Mouse (Mus musculus) CH12.LX (cell line): ENCODE data around the gene Gm17545. TPM values are rescaled to one million over a fixed set of nuclear protein-coding genes. Genes with fewer than 3 reads are reported as not detected.
A peak's percentile ranks its signal among the peaks of the same experiment; 100 is the strongest.

Experiments used
- DNase-seq: peaks from one replicate; pipeline ENCODE4 v3.0.0-alpha.2; 2013; ENCODE audit errors: extremely low read depth
- H3K27ac ChIP-seq: 2 replicates; pipeline ENCODE4 v1.5.1; 2012; ENCODE audit warnings: low read depth, mild to moderate bottlenecking, control low read depth, moderate library complexity; ENCODE audit not compliant: insufficient read depth
- H3K27me3 ChIP-seq: replicated peaks from 2 replicates; pipeline ENCODE3; 2012; ENCODE audit warnings: inconsistent platforms
- H3K36me3 ChIP-seq, 2 experiments: replicated peaks in 1 of 2; 2 replicates each; pipeline versions ENCODE3 to v1.6.1; 2012; ENCODE audit warnings: inconsistent platforms in 1 of 2, low read length in 1 of 2, mild to moderate bottlenecking in 1 of 2, mixed read lengths in 1 of 2, moderate library complexity in 1 of 2; ENCODE audit not compliant: control insufficient read depth in 1 of 2, insufficient read depth in 1 of 2
- H3K4me1 ChIP-seq, 2 experiments: 2 replicates each; pipeline ENCODE4 v1.6.1; 2012; ENCODE audit warnings: inconsistent platforms in 1 of 2, moderate library complexity in 1 of 2; ENCODE audit not compliant: insufficient read depth in 2 of 2, control insufficient read depth in 1 of 2
- H3K4me2 ChIP-seq: 2 replicates; pipeline ENCODE4 v1.6.1; 2012; ENCODE audit warnings: low read depth, mild to moderate bottlenecking, control low read depth; ENCODE audit not compliant: poor library complexity, insufficient read depth, severe bottlenecking
- H3K4me3 ChIP-seq, 3 experiments: fragments of 150-350 bp in 1 of 3; sonication (generic) in 1 of 3; replicated peaks in 1 of 3; 2 replicates each; pipeline versions ENCODE3 to v1.5.1; 2011 to 2012; ENCODE audit warnings: low read depth in 2 of 3, low read length in 2 of 3, mild to moderate bottlenecking in 2 of 3, moderate library complexity in 2 of 3, control low read depth in 1 of 3, improper control_type of control experiment in 1 of 3, inconsistent platforms in 1 of 3, mixed read lengths in 1 of 3; ENCODE audit not compliant: poor library complexity in 1 of 3
- H3K79me2 ChIP-seq: replicated peaks from 2 replicates; pipeline ENCODE4 v1.6.1; 2012; ENCODE audit warnings: mild to moderate bottlenecking, moderate library complexity; ENCODE audit not compliant: control insufficient read depth, poor library complexity, insufficient read depth, severe bottlenecking; ENCODE audit errors: extremely low read depth
- H3K9ac ChIP-seq: 2 replicates; pipeline ENCODE4 v1.6.1; 2012; ENCODE audit warnings: low read depth, mild to moderate bottlenecking, control low read depth, moderate library complexity; ENCODE audit not compliant: insufficient read depth
- H3K9me3 ChIP-seq: replicated peaks from 2 replicates; pipeline ENCODE3; 2012; ENCODE audit warnings: low read length, inconsistent platforms, mixed read lengths
- CHD1 ChIP-seq: IDR thresholded peaks from 2 replicates; pipeline ENCODE4 v1.6.1; 2012; ENCODE audit warnings: low read depth, low read length, improper control_type of control experiment, inconsistent platforms
- CTCF ChIP-seq, 2 experiments: IDR thresholded peaks in 1 of 2; conservative IDR thresholded peaks in 1 of 2; 2 replicates each; pipeline ENCODE4 v1.5.1; 2011 to 2012; ENCODE audit warnings: low read depth in 2 of 2, low read length in 2 of 2, improper control_type of control experiment in 1 of 2, inconsistent platforms in 1 of 2, mild to moderate bottlenecking in 1 of 2, moderate library complexity in 1 of 2
- EP300 ChIP-seq: IDR thresholded peaks from 2 replicates; pipeline ENCODE4 v1.6.1; 2011; ENCODE audit warnings: low read length, improper control_type of control experiment
- ETS1 ChIP-seq: conservative IDR thresholded peaks from 2 replicates; pipeline ENCODE4 v1.6.1; 2012; ENCODE audit warnings: low read depth, mild to moderate bottlenecking, inconsistent platforms, low read length, improper control_type of control experiment, moderate library complexity
- IRF4 ChIP-seq: IDR thresholded peaks from 2 replicates; pipeline ENCODE4 v1.6.1; 2014; ENCODE audit warnings: low read depth, mild to moderate bottlenecking, inconsistent platforms, low read length, improper control_type of control experiment
- KAT2A ChIP-seq: IDR thresholded peaks from 2 replicates; pipeline ENCODE4 v1.6.1; 2012; ENCODE audit warnings: low read length, improper control_type of control experiment, inconsistent platforms; ENCODE audit not compliant: insufficient replicate concordance
- MEF2A ChIP-seq: IDR thresholded peaks from 2 replicates; pipeline ENCODE4 v1.6.1; 2014; ENCODE audit warnings: low read depth, mild to moderate bottlenecking, inconsistent platforms, low read length, improper control_type of control experiment, borderline replicate concordance
- NELFE ChIP-seq: IDR thresholded peaks from 2 replicates; pipeline ENCODE4 v1.6.1; 2011; ENCODE audit warnings: low read depth, low read length, improper control_type of control experiment
- POLR2AphosphoS2 ChIP-seq: IDR thresholded peaks from 2 replicates; pipeline ENCODE4 v1.6.1; 2011; ENCODE audit warnings: low read depth, low read length, improper control_type of control experiment
- RAD21 ChIP-seq: IDR thresholded peaks from 2 replicates; pipeline ENCODE4 v1.6.1; 2011; ENCODE audit warnings: low read depth, mild to moderate bottlenecking, low read length, improper control_type of control experiment, moderate library complexity
- ZNF384 ChIP-seq: IDR thresholded peaks from 2 replicates; pipeline ENCODE4 v1.6.1; 2012; ENCODE audit warnings: low read depth, low read length, improper control_type of control experiment, inconsistent platforms
- dilution Hi-C: fragments of 300-500 bp; cut with MboI; formaldehyde crosslinking; loops from 2 replicates; pipeline ENCODE4 v1.14.3; 2020; ENCODE audit warnings: low sequenced_read_pairs; ENCODE audit not compliant: extremely low pct_unique_long_range_greater_than_20kb, extremely low pct_ligation_motif_present
- in situ Hi-C: fragments of 300-500 bp; cut with MboI; formaldehyde crosslinking; loops from 3 replicates; pipeline ENCODE4 v1.14.3; 2019; ENCODE audit warnings: low sequenced_read_pairs, low pct_ligation_motif_present, low pct_unique_long_range_greater_than_20kb, mixed read lengths
- polyA plus RNA-seq: library from polyadenylated mRNA; unstranded; fragments of >175 nt; gene quantifications from 2 replicates; pipeline ENCODE4 v1.2.1, GENCODE M21; 2012; ENCODE audit warnings: low read depth; ENCODE audit not compliant: insufficient read length
- total RNA-seq, 2 experiments: library from RNA; depleted of rRNA; stranded (reverse); fragments of 300-350 nt in 1 of 2; fragments of >200 nt in 1 of 2; gene quantifications; 2 replicates each; pipeline ENCODE4 v1.2.3; 2012 to 2014

Gm17545 gene
- total and polyA plus RNA-seq, 3 experiments, result not detected

DNA sequence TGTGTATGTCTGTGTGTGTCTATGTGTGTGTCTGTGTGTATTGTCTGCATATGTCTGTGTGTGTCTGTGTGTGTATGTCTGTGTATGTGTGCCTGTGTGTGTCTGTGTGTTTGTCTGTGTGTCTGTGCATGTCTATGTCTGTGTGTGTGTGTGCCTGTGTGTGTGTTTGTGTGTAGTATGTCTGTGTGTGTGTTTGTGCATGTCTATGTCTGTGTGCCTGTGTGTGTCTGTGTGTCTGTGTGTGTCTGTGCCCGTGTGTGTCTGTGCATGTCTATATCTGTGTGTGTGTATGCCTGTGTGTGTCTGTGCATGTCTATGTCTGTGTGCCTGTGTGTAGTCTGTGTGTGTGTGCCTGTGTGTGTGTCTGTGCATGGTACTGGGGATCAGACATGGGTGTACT is 9.0 kb upstream of the Gm17545 start:
- in situ Hi-C loops (no loop called here), dilution Hi-C loops (no loop called here)
- Histone ChIP-seq H3K4me2 (no peak overlapping the region), H3K9ac (no peak overlapping the region), H3K27ac (no peak overlapping the region), H3K4me1 (peaks cover 7 to 11% of the 10 kb centered on the region in 2 experiments; a peak in 3 of 4 replicates), H3K4me3 (no peak overlapping the region), H3K9me3 (no peaks in the 10 kb centered on the region), H3K27me3 (no peaks in the 10 kb centered on the region), H3K36me3 (peaks cover 26 to 55% of the 10 kb centered on the region in 2 experiments), H3K79me2 (no peaks in the 10 kb centered on the region)
- no peak for DNase-seq
- no peak for TF ChIP-seq EP300
- no peak for TF ChIP-seq RAD21

- Histone ChIP-seq H3K9ac (no peak overlapping the region), H3K4me1 (peaks cover 7 to 11% of the 10 kb centered on the region in 2 experiments; a peak in 3 of 4 replicates), H3K4me3 (no peak overlapping the region), H3K27ac (no peak overlapping the region), H3K36me3 (peaks cover 36 to 75% of the 10 kb centered on the region in 2 experiments), H3K27me3 (no peaks in the 10 kb centered on the region)
- no peak for DNase-seq
- dilution Hi-C loops, result no loop called here
- in situ Hi-C loops, result no loop called here
- TF ChIP-seq NELFE (no peak), ETS1 (no peak), POLR2AphosphoS2 (no peak), CHD1 (no peak)
- TF ChIP-seq, all 38 proteins: peak for 0
- Histone ChIP-seq H3K4me2 (no peak overlapping the region), H3K79me2 (no peaks in the 10 kb centered on the region), H3K9me3 (no peaks in the 10 kb centered on the region)
Measured at GRCm38 (mm10) chr9:22447213-22447612, 6.9 kb upstream of the Gm17545 start.

- peak overlapping the region; percentile 58; the same call in 1 of the 2 replicates for H3K27ac ChIP-seq
- no peaks in the 10 kb centered on the region for H3K9me3 ChIP-seq
- no peaks in the 10 kb centered on the region for H3K27me3 ChIP-seq
- TF ChIP-seq IRF4, result no peak
- TF ChIP-seq KAT2A, result no peak
- TF ChIP-seq ZNF384, result no peak
- peak; percentile 24 for TF ChIP-seq RAD21
- peak in 1 of 2 experiments; percentile 30; a peak in 2 of 4 replicates for TF ChIP-seq CTCF (conservative IDR thresholded peaks at IDR 0.05 in 1 of 2, IDR thresholded peaks at IDR 0.05 in 1 of 2; ENCODE audit: low read depth in 2 of 2, low read length in 2 of 2)
- TF ChIP-seq MEF2A, result no peak
- no peaks in the 10 kb centered on the region for H3K79me2 ChIP-seq
- no peak overlapping the region for H3K4me3 ChIP-seq
- DNase-seq, result no peak
- peaks cover 7 to 11% of the 10 kb centered on the region in 2 experiments; a peak in 3 of 4 replicates for H3K4me1 ChIP-seq
- no peak overlapping the region for H3K4me2 ChIP-seq
- dilution Hi-C loops, result no loop called here
- in situ Hi-C loops, result no loop called here
- peaks cover 47 to 83% of the 10 kb centered on the region in 2 experiments for H3K36me3 ChIP-seq
- H3K9ac ChIP-seq, result no peak overlapping the region
Measured at GRCm38 (mm10) chr9:22448420-22448819, 5.7 kb upstream of the Gm17545 start.
